Mouse (Mus musculus) liver, embryonic 12.5 days (tissue): ENCODE results near the gene Ube2o. TPM values are rescaled to one million over a fixed set of nuclear protein-coding genes. Genes with fewer than 3 reads are reported as not detected.
A peak's percentile ranks its signal among the peaks of the same experiment; 100 is the strongest.

Experiments
- ATAC-seq: fragments of 200-750 bp; cut with Nextera tagmentation; 2 replicates; pipeline ENCODE4 v1.8.0; 2017; ENCODE audit warnings: moderate number of reproducible peaks, mild to moderate bottlenecking, moderate library complexity
- H3K27ac ChIP-seq: fragments of 300-500 bp; sonication (generic); 2 replicates; pipeline ENCODE4 v1.5.1; 2016; ENCODE audit warnings: mild to moderate bottlenecking
- H3K27me3 ChIP-seq: fragments of 300-500 bp; sonication (generic); replicated peaks from 2 replicates; pipeline ENCODE4 v1.6.1; 2016; ENCODE audit warnings: mild to moderate bottlenecking, moderate library complexity
- H3K36me3 ChIP-seq: fragments of 300-500 bp; sonication (generic); 2 replicates; pipeline ENCODE4 v1.6.1; 2016; ENCODE audit warnings: mild to moderate bottlenecking, moderate library complexity
- H3K4me1 ChIP-seq: fragments of 300-500 bp; sonication (generic); 2 replicates; pipeline ENCODE4 v1.6.1; 2016
- H3K4me2 ChIP-seq: fragments of 300-500 bp; sonication (generic); 2 replicates; pipeline ENCODE4 v1.6.1; 2016; ENCODE audit warnings: mild to moderate bottlenecking, moderate library complexity
- H3K4me3 ChIP-seq: fragments of 300-500 bp; sonication (generic); 2 replicates; pipeline ENCODE4 v1.5.1; 2016; ENCODE audit warnings: mild to moderate bottlenecking, moderate library complexity
- H3K9ac ChIP-seq: fragments of 300-500 bp; sonication (generic); 2 replicates; pipeline ENCODE4 v1.6.1; 2016; ENCODE audit warnings: mild to moderate bottlenecking, moderate library complexity
- H3K9me3 ChIP-seq: fragments of 300-500 bp; sonication (generic); replicated peaks from 2 replicates; pipeline ENCODE4 v1.6.1; 2016; ENCODE audit warnings: mild to moderate bottlenecking, moderate library complexity
- WGBS: fragments of 180-500 bp; shearing (Covaris S2); methylation state at CpG from one replicate; pipeline ENCODE4 v1.1.7; 2016; ENCODE audit not compliant: insufficient replicate concordance; 5-methylcytosine and 5-hydroxymethylcytosine counted together
- polyA plus RNA-seq: library from polyadenylated mRNA; unstranded; fragments of >200 nt; fragmentation: Nextera tagmentation; extraction: Ambion mirVana; gene quantifications from 2 replicates; pipeline ENCODE4 v1.2.1, GENCODE M21; 2016

Ube2o gene
- polyA plus RNA-seq = 40.0 and 40.2 TPM in 2 replicates

DNA sequence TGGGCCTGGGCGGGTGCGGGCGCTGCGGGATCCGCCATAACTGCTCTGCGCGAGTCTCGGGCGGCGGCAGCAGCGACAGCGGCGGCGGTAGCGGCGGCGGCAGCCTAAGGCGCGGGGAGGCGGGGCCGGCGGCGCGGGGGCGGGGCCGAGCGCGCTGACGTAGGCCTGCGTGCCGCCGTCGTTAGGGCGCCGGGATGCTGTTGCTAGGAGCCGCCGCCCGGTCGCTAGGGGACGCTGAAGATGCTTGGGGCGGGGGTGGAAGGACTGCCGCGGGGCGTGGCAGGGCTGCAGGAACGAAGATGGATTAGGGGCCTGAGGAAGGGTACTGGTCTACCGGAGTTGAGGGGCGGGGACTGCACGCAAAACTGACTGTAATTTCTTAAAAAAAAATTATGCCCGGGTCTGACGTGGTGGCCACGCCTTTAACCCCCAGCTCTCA lies at the start of gene Ube2o:
Gene Ube2o (minus strand): TSS at position 72 of the 439 bp plus-strand sequence.
- peak within 1 kb of the TSS; percentile 95 for H3K4me3 ChIP-seq
- peaks cover 20% of the 10 kb centered on the region for H3K36me3 ChIP-seq
- no peaks in the 10 kb centered on the region for H3K9me3 ChIP-seq
- H3K4me1 ChIP-seq = peaks cover 44% of the 10 kb centered on the region
- peak within 1 kb of the TSS; percentile 87 for H3K4me2 ChIP-seq
- 5% methylated on average over 50 of the region's 51 CpGs for WGBS
- ATAC-seq = peak; percentile 79
- H3K27me3 ChIP-seq = no peaks in the 10 kb centered on the region
- H3K27ac ChIP-seq = peak within 1 kb of the TSS; percentile 97
- H3K9ac ChIP-seq = peak within 1 kb of the TSS; percentile 99

DNA sequence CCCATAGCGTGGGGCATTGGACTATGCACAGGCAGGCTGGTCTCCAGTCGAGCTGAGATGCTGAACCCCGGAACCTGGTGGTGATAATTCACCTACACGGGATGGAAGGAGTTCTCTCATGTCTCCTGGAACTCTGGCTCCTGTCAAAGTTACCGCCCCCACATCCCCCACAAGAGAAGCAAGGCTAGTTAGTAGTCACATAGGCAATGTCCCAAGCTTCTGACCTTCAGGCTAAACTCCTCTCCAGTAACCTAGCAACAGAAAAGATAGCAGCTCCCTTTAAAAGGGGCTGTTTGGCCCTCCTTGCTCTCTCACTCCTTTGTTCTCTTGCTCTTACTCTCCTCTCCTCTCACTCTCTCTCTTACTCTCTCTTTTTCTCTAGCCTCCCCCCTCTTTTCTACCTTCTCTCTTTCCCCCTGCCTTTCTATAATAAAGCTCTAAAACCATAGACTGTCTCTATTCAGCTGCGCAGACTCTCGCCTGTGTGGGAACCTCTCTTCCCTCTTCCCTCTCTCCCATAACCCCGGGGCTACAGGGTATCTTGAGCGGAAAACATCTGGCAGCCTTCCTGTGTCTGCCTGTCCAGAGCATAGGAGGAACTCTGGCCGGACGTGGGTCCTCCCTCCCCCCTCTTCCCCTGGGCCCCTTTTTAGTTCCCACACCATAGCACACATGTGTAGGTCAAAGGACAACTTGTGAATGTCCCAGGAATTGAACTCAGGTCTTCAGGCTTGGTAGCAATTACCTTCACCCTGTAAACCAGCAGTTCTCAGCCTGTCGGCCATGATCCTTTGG lies 49.1 kb upstream of the Ube2o start:
- H3K27ac ChIP-seq = peak overlapping the region; percentile 40; the same call in 1 of the 2 replicates
- peaks cover 47% of the 10 kb centered on the region for H3K4me1 ChIP-seq
- H3K4me2 ChIP-seq = no peak overlapping the region
- no peaks in the 10 kb centered on the region for H3K27me3 ChIP-seq
- H3K9me3 ChIP-seq = no peaks in the 10 kb centered on the region
- WGBS = 45% methylated on average over 12 of the region's 12 CpGs
- H3K36me3 ChIP-seq = no peaks in the 10 kb centered on the region
- no peak for ATAC-seq
- H3K9ac ChIP-seq = no peak overlapping the region
- H3K4me3 ChIP-seq = no peak overlapping the region

DNA sequence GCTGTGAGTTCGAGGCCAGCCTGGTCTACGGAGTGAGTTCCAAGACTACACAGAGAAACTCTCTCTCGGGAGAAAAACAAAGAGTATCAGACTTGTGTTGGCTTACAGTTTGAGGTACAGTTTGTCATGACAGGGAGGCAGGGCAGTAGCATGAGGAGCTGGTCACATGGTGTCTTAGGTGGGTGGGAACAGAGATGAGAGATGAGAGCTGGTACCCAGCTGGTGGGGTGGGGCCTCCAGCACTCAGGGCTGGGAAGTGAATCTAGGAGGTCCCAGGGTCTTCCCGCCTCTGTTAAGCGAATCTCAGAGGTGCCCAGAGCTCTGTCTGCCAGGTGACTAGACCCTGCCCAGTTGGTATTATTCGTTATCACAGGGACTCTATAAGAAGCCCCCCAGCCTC lies 48.2 kb upstream of the Ube2o start:
- peaks cover 56% of the 10 kb centered on the region for H3K4me1 ChIP-seq
- WGBS = 67% methylated on average over 6 of the region's 6 CpGs
- no peaks in the 10 kb centered on the region for H3K27me3 ChIP-seq
- no peak overlapping the region for H3K27ac ChIP-seq
- H3K9me3 ChIP-seq = no peaks in the 10 kb centered on the region
- H3K36me3 ChIP-seq = no peaks in the 10 kb centered on the region
- H3K9ac ChIP-seq = no peak overlapping the region
- no peak for ATAC-seq
- no peak overlapping the region for H3K4me2 ChIP-seq
- H3K4me3 ChIP-seq = no peak overlapping the region

- no peak overlapping the region for H3K27ac ChIP-seq
- no peaks in the 10 kb centered on the region for H3K9me3 ChIP-seq
- H3K9ac ChIP-seq = no peak overlapping the region
- no peak overlapping the region for H3K4me3 ChIP-seq
- H3K4me2 ChIP-seq = no peak overlapping the region
- ATAC-seq = no peak
- WGBS = 58% methylated on average over 9 of the region's 9 CpGs
- no peaks in the 10 kb centered on the region for H3K27me3 ChIP-seq
- H3K4me1 ChIP-seq = peaks cover 61% of the 10 kb centered on the region
- H3K36me3 ChIP-seq = no peaks in the 10 kb centered on the region
Observed at GRCm38 (mm10) chr11:116628712-116629111, 47.5 kb upstream of the Ube2o start.

- no peak for ATAC-seq
- Histone ChIP-seq H3K4me2 (no peak overlapping the region), H3K4me1 (peaks cover 75% of the 10 kb centered on the region), H3K9me3 (no peaks in the 10 kb centered on the region), H3K9ac (no peak overlapping the region; the same call in 1 of the 2 replicates), H3K27ac (peak overlapping the region; percentile 51; the same call in 1 of the 2 replicates), H3K27me3 (no peaks in the 10 kb centered on the region), H3K4me3 (no peak overlapping the region), H3K36me3 (no peaks in the 10 kb centered on the region)
- WGBS = 28% methylated on average over 10 of the region's 10 CpGs
Observed at GRCm38 (mm10) chr11:116627072-116628020, 46.1 kb upstream of the Ube2o start.

- Histone ChIP-seq H3K4me1 (peaks cover 83% of the 10 kb centered on the region), H3K27me3 (no peaks in the 10 kb centered on the region), H3K9ac (no peak within 1 kb of the TSS; the same call in 1 of the 2 replicates), H3K27ac (peak within 1 kb of the TSS; percentile 90), H3K36me3 (no peaks in the 10 kb centered on the region), H3K9me3 (no peaks in the 10 kb centered on the region), H3K4me3 (no peak within 1 kb of the TSS), H3K4me2 (no peak within 1 kb of the TSS)
- no peak for ATAC-seq
- 70% methylated on average over 10 of the region's 10 CpGs for WGBS
Observed at GRCm38 (mm10) chr11:116626299-116627071, 45.2 kb upstream of the Ube2o start, which contains the start of gene Rhbdf2. TSS of gene Rhbdf2 (minus strand) at chr11:116627019.

DNA sequence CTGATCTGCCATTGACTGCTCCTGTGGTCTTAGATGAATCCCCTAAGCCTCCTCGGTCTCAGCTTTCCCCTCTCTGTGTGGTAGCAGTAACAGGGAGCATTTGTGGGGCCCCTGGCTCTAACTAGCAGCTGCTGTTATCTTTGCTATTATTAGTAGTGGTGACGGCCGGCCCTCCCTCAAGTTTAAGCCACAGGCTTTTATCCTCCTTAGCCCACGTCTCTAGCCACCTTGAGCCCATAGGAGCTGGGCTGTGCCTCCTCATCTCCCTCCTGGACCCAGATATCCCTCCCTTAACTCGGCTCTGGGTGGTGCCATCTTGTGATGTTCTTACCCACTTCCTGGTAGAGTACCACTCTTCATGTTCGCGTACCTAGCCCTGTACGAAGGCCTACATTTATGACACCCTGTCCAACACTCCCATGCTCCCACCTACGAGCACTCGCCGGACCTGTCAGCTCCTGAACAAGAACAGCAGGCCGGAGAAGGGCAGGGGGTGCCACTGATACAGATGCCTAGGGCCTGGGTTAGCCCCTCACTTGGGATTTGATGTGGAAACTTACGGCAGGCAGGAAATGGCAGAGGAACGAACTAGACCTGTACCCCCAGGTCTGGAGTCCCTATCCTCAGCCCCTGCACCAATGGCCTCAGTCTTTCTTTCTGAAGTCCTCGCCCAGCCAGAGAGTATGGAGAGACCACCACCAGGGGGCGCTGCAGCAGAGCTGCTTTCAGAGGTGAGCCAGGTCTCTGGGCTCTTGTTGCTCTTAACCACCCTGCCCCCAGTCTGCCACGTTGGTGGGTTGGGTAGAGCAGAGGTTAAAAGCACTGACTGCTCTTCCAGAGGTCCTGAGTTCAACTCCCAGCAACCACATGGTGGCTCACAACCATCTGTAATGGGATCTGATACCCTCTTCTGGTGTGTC lies 44.1 kb upstream of the Ube2o start:
- H3K9me3 ChIP-seq = no peaks in the 10 kb centered on the region
- H3K27me3 ChIP-seq = no peaks in the 10 kb centered on the region
- peak overlapping the region; percentile 88 for H3K4me2 ChIP-seq
- WGBS = 36% methylated on average over 17 of the region's 17 CpGs
- H3K4me1 ChIP-seq = peaks cover 88% of the 10 kb centered on the region
- no peaks in the 10 kb centered on the region for H3K36me3 ChIP-seq
- H3K9ac ChIP-seq = peak overlapping the region; percentile 55
- peak overlapping the region; percentile 90 for H3K27ac ChIP-seq
- no peak overlapping the region for H3K4me3 ChIP-seq
- ATAC-seq = peak; percentile 28

DNA sequence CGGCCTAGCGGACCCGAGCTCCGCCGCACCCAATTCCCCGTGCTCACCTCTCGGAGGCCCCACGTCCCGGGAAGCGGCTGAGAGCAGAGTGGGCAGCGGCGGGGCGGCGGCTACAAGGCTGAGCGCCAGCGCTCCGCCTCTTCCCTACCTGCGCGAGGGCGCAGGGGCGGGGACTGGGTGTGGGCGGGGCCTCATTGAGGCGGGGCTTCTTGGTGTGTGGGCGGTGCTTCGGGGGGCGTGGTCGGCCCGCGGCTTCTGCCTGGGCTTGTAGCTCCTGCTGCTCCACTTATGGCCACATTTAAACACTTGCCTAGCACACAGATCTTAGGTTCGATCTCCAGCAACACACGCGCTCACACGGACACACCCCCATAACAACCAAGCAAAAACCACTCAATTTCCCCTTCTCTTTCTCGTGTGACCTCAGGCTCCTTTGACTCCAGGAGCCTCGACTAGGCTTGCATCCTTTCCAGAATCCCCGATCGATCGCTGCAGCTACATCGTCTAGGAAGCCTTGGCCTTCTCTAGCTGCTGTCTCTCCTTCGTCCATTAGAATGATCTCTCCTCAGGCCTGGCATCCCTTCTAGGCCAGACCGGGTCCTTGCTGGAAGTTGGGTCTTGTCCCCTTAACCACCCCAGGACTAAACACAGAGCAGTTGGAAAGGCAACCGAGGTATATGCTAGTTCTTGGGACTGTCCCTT lies 43.0 kb upstream of the Ube2o start:
- Histone ChIP-seq H3K27me3 (no peaks in the 10 kb centered on the region), H3K36me3 (no peaks in the 10 kb centered on the region), H3K4me1 (peaks cover 88% of the 10 kb centered on the region), H3K4me2 (peak overlapping the region; percentile 88), H3K4me3 (peak overlapping the region; percentile 72), H3K9ac (peak overlapping the region; percentile 91), H3K9me3 (no peaks in the 10 kb centered on the region), H3K27ac (peak overlapping the region; percentile 90)
- WGBS = 10% methylated on average over 41 of the region's 42 CpGs
- peak; percentile 74 for ATAC-seq

GRCm38 (mm10) chr11:116623281-116624124 lies 42.3 kb upstream of the Ube2o start:
- peak overlapping the region; percentile 88 for H3K4me2 ChIP-seq
- H3K27me3 ChIP-seq = no peaks in the 10 kb centered on the region
- H3K27ac ChIP-seq = peak overlapping the region; percentile 90
- peak overlapping the region; percentile 91 for H3K9ac ChIP-seq
- peaks cover 92% of the 10 kb centered on the region for H3K4me1 ChIP-seq
- H3K36me3 ChIP-seq = no peaks in the 10 kb centered on the region
- 4% methylated on average over 40 of the region's 40 CpGs for whole genome bisulfite sequencing
- no peak; the same call in none of the 2 replicates for ATAC-seq
- no peaks in the 10 kb centered on the region for H3K9me3 ChIP-seq
- peak overlapping the region; percentile 72 for H3K4me3 ChIP-seq
